Mouse (Mus musculus) liver, postnatal 0 days (tissue): ENCODE measurements around the gene Mrgprh.

ENCODE experiments used
- CTCF ChIP-seq: sonication (generic); IDR thresholded peaks from 2 replicates; pipeline ENCODE4 v1.5.1; 2016; ENCODE audit warnings: antibody characterized with exemption, low read depth
- EP300 ChIP-seq: IDR thresholded peaks from 2 replicates; pipeline ENCODE4 v1.6.1; 2016; ENCODE audit warnings: antibody characterized with exemption, low read depth, mild to moderate bottlenecking

DNA sequence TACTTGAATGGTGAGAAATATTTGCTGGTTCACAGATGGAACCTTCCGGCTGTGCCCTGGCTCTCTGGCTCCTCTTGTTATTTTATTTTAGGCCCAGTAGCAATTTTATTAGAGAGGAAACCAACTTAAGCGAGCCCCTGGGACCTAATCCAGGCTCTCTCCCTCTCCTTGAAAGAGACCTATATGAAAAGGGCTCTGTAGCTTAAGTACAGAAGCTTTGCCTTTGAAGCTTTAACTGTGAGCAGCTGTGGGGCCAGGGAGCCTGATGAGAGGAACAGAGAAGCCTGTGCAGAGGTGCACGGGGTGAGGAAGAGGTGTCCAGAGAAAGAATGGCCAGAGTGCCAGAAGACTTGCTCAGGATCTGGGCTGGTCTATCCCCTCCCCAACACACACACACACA is 41.0 kb upstream of the Mrgprh start:
- TF ChIP-seq CTCF (no peak), EP300 (no peak)
